Mouse (Mus musculus) C2C12 (cell line): Measurements from ENCODE around the gene Otub2. TPM values are rescaled to one million over a fixed set of nuclear protein-coding genes. Genes with fewer than 3 reads are reported as not detected.

Experiments used
- H3K27me3 ChIP-seq: one replicate; pipeline ENCODE4 v1.6.1; 2011; ENCODE audit not compliant: control insufficient read depth, insufficient read depth, insufficient read length
- H3K36me3 ChIP-seq: one replicate; pipeline ENCODE4 v1.6.1; 2011; ENCODE audit not compliant: control insufficient read depth, insufficient read depth
- H3K4me3 ChIP-seq: one replicate; pipeline ENCODE4 v1.5.1; 2011; ENCODE audit warnings: mild to moderate bottlenecking, control low read depth; ENCODE audit not compliant: poor library complexity, insufficient read depth, severe bottlenecking
- H3K79me2 ChIP-seq: one replicate; pipeline ENCODE4 v1.6.1; 2011; ENCODE audit not compliant: control insufficient read depth, insufficient read depth
- H3K79me3 ChIP-seq: one replicate; pipeline ENCODE4 v1.6.1; 2011; ENCODE audit warnings: low read depth, control low read depth
- H3ac ChIP-seq: one replicate; pipeline ENCODE3; 2011; ENCODE audit warnings: low read depth; ENCODE audit not compliant: control insufficient read depth, insufficient read length
- CEBPB ChIP-seq: IDR thresholded peaks from one replicate; pipeline ENCODE4 v1.6.1; 2011; ENCODE audit warnings: low read depth, mild to moderate bottlenecking, control low read depth, moderate library complexity
- CTCF ChIP-seq: IDR thresholded peaks from one replicate; pipeline ENCODE4 v1.5.1; 2011; ENCODE audit not compliant: control insufficient read depth, insufficient read depth, insufficient read length
- FOSL1 ChIP-seq: IDR thresholded peaks from one replicate; pipeline ENCODE4 v1.8.0; 2011; ENCODE audit warnings: mild to moderate bottlenecking, low read length; ENCODE audit not compliant: poor library complexity, insufficient read depth, severe bottlenecking
- MAX ChIP-seq: IDR thresholded peaks from one replicate; pipeline ENCODE4 v1.6.1; 2011; ENCODE audit warnings: mild to moderate bottlenecking, control low read depth
- MYOD1 ChIP-seq: IDR thresholded peaks from one replicate; pipeline ENCODE4 v1.6.1; 2011; ENCODE audit warnings: low read depth; ENCODE audit not compliant: control insufficient read depth, insufficient read length
- MYOG ChIP-seq: IDR thresholded peaks from one replicate; pipeline ENCODE4 v1.6.1; 2011; ENCODE audit not compliant: control insufficient read depth, insufficient read length; ENCODE audit errors: extremely low read depth
- USF1 ChIP-seq: IDR thresholded peaks from one replicate; pipeline ENCODE4 v1.6.1; 2011; ENCODE audit warnings: low read depth, mild to moderate bottlenecking, control low read depth, moderate library complexity
- polyA plus RNA-seq: library from polyadenylated mRNA; unstranded; fragments of >200 nt; fragmentation: generic; extraction: Trizol; gene quantifications from one replicate; pipeline ENCODE4 v1.2.1, GENCODE M21; 2012; ENCODE audit warnings: missing spikeins

Otub2 gene
- polyA plus RNA-seq, 1 experiment = 4.5 TPM

DNA sequence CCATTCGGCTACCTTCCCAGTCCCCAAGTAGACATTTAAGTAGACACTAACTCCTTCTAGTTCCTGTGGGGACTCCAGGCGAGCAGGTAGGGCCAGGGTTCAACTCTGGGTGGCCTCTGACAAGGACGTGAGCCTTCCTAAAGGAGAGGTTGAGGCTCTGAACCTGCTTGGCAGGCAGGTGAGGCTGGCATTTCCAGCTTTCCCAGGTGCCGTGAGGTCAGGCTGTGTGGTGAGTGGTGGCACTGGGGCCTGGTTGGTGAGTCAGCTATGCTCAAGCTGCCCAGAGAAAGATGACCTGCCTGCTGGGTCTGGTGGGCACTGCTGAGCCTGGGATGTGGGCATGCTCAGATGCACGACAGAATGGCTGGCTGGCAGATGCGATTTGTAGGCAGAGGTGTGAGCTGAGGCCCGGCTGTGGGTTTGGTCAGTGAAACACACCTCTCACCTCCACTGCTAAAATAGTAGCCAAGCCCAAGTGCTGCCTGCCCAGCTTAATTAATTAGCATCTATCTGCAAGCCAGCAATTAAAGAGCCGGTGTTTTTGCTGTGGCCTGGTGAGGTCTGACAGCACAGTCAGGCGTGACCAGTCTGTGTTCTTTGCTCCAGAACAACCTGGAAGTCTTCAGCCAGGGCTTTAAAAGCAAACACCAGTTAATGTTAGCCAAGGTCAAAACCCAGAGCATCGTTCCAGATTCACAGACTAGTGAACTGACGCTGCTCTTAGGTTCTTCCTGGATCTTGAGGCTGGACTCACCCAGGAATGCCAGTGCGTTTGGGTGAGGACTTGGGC, 7.2 kb downstream of the Otub2 start:
- H3ac ChIP-seq = no peak overlapping the region
- H3K27me3 ChIP-seq = no peaks in the 10 kb centered on the region
- H3K79me3 ChIP-seq = no peaks in the 10 kb centered on the region
- no peak for TF ChIP-seq MYOG
- no peak for TF ChIP-seq CEBPB
- TF ChIP-seq FOSL1 = no peak
- no peak for TF ChIP-seq CTCF
- no peak for TF ChIP-seq USF1
- no peak for TF ChIP-seq MAX
- TF ChIP-seq MYOD1 = no peak
- no peak overlapping the region for H3K4me3 ChIP-seq
- no peaks in the 10 kb centered on the region for H3K36me3 ChIP-seq
- H3K79me2 ChIP-seq = no peaks in the 10 kb centered on the region

DNA sequence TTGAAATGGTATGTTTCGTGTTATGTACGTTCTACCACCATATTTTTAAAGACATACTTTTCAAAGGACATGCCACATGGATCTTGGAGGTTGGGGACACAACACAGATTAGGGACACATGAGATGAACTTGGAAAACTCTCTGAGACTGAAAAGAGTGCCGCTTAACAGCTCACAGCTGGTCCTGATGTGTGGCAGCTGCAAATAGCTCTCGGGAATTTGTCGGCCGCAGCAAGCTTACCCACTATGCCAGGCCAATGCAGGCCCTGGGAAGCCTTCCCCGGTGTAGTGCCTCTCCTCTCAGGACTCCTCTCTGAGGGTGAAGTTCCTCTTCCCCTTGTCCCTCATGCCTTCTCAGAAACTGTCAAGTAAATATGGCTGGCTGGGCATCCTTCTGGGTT, 8.3 kb downstream of the Otub2 start:
- H3ac ChIP-seq = no peak overlapping the region

DNA sequence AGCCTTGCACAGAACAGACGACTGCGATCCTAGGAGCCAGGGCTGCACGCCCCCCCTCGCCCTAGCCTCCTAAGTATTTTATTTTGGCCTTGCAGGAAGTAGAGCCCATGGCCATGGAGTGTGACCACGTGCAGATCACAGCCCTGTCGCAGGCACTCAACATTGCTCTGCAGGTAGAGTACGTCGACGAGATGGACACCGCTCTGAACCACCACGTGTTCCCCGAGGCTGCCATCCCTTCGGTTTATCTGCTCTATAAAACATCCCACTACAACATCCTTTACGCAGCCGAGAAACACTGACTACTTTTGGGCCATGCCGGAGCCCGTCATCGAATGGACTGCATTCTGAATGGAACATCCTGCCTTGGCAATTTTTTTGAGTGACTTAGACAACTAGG, 15.6 kb downstream of the Otub2 start:
- no peak overlapping the region for H3ac ChIP-seq
- H3K27me3 ChIP-seq = no peaks in the 10 kb centered on the region
- no peaks in the 10 kb centered on the region for H3K79me3 ChIP-seq
- H3K79me2 ChIP-seq = no peaks in the 10 kb centered on the region
- TF ChIP-seq CEBPB (no peak), FOSL1 (no peak), MYOG (no peak), MYOD1 (no peak), CTCF (no peak), MAX (no peak)
- H3K4me3 ChIP-seq = no peak overlapping the region
- H3K36me3 ChIP-seq = peaks cover 38% of the 10 kb centered on the region

More for the DNA sequence above, 8.3 kb downstream of the Otub2 start:
- no peak overlapping the region for H3K4me3 ChIP-seq
- no peaks in the 10 kb centered on the region for H3K27me3 ChIP-seq
- H3K36me3 ChIP-seq = no peaks in the 10 kb centered on the region
- TF ChIP-seq MYOG (no peak), CEBPB (no peak), USF1 (no peak), CTCF (no peak), MYOD1 (no peak), MAX (no peak), FOSL1 (no peak)
- no peaks in the 10 kb centered on the region for H3K79me3 ChIP-seq
- no peaks in the 10 kb centered on the region for H3K79me2 ChIP-seq

DNA sequence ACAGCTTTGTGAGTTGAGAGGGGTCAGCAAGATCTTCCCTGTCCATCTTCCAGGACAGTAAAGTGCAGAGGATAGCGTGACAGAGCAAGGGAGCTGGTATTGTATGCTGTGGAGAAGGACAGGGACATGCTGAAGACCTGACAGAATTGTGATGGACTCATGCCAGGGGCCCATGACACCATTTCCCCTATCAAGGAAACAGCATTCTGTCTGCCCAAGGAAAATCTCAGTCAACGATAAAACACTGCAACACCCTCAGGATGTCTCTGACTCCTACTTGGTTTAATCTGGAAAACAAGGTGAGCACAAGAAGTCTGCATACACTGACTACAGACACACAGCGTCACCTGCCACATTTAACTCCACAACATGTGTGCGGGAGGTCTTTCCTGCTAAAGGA, 19.2 kb downstream of the Otub2 start, which contains the start of gene 9330161L09Rik:
9330161L09Rik (minus strand) TSS at position 101 of the 400 bp plus-strand sequence.
- Histone ChIP-seq H3K79me3 (no peaks in the 10 kb centered on the region), H3ac (no peak within 1 kb of the TSS), H3K79me2 (no peaks in the 10 kb centered on the region), H3K27me3 (no peaks in the 10 kb centered on the region), H3K36me3 (peaks cover 72% of the 10 kb centered on the region), H3K4me3 (no peak within 1 kb of the TSS)
- TF ChIP-seq MYOG (no peak), FOSL1 (no peak), CEBPB (no peak), USF1 (no peak), MYOD1 (no peak), MAX (no peak), CTCF (no peak)

DNA sequence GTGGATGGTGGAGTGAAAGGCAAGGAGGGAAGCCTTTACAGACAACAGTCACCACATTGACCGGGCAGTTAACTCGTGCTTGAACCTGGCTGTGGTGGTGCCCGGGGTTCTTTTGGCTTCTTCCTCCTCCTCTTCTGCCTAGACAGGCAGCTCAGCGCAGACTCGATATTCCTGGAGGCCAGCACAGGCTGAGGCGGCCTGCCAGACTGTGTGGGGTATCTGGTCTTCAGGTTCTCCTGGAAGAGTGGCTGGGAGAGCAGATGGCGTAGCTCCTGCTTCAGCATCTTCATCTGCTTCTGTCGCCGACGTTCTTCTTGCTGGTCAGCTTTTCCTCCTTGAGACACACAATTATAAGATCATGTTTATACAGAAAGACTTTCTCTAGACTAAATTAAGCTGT, 19.7 kb downstream of the Otub2 start:
- Histone ChIP-seq H3K36me3 (peaks cover 76% of the 10 kb centered on the region), H3K79me2 (no peaks in the 10 kb centered on the region), H3ac (no peak overlapping the region), H3K27me3 (no peaks in the 10 kb centered on the region), H3K4me3 (no peak overlapping the region), H3K79me3 (no peaks in the 10 kb centered on the region)
- TF ChIP-seq CEBPB (no peak), FOSL1 (no peak), USF1 (no peak), MAX (no peak), MYOD1 (no peak), CTCF (no peak), MYOG (no peak)
